Mouse (Mus musculus) embryo, embryonic 9.5 days (tissue): ENCODE measurements around the gene Astn1.

Experiments used
- DNase-seq: peaks from one replicate; pipeline ENCODE4 v3.0.0-alpha.2; 2017; ENCODE audit errors: extremely low spot score

The Astn1 gene

DNA sequence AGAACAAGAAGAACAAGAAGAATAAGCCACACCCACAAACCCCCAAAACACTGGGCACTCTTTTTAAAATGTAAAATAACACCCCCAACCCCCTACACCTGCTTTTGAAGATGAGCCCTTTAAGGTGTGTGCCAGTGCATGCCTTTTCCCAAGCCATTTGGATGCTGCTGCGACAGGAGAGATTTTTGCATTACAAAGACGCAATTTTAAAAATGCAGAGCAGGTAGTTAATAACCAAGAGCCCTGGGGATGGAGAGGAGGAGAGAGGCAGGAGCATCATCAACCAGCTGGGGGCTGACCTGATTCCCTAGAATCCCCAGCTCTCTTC, at the start of gene Astn1:
Astn1 (plus strand) TSS at position 310 of the 328 bp plus-strand sequence.
- no peak for DNase-seq

DNA sequence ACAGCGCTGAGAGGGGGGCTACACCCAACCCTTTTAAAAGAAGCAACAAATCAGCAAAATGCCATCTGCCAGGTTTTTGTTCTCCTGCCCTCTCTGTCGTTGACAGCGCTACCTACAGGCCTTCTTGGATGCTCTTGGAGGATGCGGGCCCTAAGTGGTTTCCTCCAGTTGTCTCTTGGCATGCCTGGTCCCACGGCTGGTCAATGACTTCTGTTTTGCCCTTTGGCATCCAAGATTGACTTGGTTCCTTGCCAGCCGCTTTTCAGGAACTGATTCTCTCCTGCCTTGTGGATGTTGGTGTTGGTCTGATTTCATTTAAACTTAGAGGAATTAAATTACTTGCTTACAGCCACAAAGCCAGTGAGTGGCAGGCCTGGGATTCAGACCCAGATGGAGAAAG, 38.7 kb upstream of the Astn1 start:
- DNase-seq, result no peak

DNA sequence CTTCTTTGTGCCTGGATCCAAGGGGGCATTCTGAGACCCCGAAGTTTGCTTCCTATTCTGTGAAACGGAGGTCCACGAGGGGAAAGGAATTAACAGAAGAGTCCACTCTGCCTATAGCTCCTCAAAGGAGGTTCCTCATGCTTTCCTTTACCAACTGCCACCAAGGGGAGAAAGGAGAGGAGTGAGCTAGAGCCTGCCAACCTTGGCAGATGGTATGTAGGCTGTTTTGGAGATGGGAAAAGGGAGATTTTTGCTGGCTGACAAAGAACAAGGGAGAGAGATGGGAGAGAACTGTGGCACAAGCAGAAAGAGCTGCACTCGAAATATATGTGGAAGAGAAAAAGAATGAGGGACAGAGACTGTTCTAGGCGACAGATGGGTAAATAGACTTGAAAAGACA, 33.9 kb upstream of the Astn1 start:
- no peak for DNase-seq

DNA sequence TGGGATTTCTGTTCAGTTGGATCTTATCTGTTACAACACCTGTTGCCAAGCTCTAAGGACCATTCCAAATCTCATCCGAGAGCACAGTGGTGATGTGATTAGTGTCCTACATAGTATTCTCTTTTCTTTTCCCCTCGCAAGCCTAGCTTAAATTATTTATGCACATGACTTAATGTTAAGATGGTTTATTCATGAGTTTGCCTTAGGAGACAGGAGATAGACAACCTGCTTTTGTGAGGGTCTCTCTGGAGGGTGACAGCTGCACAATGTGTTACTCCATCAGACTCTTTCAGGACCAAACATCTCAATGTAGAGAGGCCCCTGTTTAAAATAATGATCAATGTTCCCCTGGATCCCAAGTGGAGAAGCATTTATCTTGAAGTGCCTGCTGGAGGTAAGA, 33.2 kb upstream of the Astn1 start:
- DNase-seq, result no peak

DNA sequence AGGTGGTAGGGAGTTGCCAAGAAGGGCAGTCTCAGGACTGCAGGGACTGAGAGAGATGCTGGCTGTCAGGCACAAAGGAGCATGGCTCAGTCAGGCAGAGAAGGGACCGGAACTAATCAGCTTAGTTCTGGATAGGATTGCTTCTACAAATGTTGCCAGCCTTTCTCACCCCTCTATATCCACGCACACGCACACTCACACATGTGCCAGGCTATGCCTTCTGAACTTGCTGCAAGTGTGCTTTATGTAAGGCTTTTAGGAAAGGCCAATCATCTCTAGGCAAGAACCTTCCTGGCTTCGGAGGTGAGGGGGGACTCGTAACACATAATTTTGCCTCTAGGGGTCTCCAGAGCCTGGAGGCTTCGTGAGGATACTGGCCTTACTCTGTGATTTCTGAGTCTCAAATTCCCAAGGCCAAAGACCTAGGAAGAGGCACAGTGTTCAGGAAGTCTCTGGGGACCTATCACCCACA, 18.8 kb upstream of the Astn1 start:
- peak; percentile 42 for DNase-seq

DNA sequence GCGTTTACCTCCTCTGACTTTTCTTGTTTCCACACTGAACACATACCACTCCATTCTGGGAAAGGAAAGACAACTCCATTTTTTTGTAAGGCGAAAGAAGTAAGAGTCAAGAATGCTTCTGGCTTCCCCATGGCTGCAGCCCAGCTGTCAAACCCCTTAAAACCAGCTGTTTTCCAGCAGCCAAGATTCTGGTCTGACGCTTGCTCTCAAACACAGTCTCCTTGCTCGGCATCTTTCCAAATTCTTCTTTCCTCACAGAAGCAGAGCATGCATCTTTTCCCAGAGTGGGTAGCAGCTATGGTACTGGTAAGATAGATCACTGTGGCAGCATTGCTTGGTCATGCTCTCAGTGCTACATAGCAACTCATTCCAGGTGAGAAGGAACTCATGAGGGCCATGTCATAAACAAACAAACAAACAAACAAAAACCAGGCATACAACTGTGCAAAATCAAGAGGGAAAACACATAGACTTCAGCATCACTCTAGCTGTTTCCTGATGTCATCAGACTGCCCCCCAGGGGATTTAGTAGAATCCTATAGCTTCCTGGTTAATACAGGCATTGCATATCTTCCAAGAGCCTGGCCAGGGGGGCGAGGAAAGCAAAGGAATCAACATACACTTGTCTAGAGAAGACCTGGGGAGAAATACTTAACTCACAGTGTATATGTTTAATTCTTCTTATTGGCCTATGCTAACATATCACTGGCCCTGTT, 8.3 kb upstream of the Astn1 start:
- DNase-seq, result no peak

DNA sequence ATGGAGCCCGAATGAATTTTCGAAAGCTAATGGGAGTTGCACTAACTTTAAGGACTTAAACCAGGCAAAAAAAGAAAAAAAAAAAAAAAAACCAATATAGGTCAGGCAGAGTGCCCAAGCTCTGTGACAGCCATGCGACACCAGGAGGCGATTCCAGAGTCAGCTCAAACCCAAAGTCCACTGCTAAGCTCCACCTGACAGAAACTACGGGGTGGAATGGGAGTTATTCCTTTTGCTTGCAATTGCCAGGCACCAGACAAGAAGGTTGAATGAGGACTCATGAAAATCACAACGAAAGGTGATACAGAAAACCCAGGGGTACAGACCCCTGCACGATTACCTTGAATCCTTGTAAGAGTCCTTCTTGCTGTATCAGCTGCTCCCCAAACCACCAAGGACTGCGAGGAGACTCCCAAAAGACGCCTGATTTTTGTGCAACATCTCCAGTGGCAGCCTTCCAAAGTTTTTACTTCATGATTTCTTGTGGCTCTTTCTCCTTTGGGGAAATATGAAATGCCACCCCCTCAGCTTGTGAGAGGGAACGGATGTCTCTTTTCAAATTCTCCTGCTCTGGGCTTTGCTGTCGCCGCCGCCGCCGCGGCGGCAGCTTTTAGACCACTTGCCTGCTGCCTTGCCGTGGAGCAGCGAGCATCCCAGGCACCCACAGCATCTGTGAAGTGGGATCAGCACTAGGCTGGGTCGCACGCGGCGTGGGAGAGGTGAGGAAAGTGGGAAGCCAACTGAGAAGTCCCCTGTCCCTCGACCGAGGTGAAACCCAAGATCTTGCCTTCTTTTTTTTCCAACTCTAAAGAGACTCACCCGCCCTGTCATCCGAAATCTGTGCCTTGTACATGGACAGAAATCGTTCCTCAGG, 6.7 kb upstream of the Astn1 start:
- DNase-seq, result no peak

DNA sequence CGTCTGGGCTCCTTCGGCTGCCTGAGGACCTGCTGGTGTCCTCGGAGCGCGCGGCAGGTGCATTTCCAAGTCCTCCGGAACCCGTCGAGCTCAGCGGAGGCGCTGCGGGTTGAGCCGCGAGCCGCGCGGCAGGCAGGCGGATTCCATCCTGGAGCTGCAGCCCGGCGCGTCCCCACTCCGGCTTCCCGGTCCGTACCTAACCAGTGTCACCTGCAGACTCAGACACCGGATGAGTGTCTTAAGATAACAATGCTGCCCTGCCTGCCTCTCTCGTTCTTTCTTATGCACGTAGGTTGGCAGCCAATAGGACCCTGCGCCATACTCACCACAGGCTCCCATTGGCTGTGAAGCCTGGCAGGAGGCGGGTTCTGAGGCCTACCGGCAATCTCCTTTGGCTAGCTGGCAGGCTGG, 6.0 kb upstream of the Astn1 start, which contains the start of gene Brinp2:
Brinp2 (minus strand) TSS at position 276 of the 411 bp plus-strand sequence.
- peak; percentile 82 for DNase-seq

DNA sequence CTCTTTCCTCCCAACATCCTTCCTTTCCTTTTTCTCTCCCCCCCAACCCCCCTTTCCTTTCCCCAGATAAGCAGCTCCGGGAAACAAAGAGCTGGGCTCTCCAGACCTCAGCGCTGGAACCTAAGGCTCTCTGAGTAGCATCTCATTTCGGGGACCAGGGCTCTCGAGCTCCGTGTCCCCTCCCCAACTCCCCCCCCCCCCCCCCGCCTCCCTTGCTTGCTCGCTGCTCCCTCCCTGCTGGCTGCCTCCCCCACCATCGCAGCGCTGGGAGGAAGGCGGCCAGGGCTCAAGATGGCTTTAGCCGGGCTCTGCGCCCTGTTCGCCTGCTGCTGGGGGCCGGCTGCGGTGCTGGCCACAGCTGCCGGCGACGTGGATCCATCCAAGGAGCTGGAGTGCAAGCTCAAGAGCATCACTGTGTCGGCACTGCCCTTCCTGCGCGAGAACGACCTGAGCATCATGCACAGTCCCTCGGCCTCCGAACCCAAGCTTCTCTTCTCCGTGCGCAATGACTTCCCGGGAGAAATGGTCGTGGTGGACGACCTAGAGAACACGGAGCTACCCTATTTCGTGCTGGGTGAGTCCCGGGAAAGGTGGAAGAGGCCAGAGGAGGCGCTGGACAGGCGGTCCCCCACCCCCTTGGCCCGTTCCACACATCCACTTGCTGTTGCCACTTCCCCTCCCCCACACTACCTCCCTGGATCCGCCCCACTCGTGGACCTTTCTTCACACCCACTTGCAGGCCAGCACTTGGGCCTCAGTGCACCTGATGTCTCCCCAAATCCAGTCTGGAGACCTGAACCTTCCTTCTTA, 424 bp downstream of the Astn1 start:
- DNase-seq, result peak; percentile 48

DNA sequence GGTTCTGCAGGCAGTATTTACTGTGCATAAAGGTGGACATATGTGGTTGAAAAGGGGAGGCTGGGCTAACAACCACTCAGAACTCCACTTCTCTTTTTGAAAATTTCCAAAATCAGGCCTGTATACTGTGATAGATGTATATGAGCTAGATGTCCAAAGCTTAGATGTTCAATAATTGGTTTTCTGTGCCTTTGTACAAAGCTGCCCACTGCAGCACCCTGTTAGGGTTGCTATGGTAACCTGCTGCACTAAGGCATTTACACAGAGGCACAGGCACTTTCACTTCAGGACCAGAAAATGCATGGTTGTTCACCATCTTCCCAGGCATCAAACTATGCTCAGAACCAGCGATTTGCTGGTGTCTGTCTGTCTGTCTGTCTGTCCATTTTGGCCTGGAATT, 2.4 kb downstream of the Astn1 start:
- DNase-seq, result no peak

DNA sequence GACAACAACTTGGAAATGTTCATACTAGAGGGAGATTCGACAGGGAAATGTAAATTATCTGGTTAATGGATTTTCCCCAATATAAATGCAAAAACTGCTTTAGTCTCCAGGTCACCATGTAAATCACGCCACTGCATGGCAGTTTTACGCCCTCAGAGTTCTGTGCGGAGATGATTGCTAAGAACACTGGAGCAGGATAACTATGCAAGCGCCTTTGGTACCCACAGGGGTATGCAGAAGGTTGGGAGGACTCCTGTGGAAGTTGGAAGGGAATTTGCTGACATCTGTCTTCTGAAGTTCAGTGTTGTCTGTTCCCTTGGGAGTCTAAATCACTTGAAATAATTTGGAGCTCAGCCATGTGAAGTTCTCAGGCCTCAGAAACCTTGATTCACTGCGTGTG, 20.2 kb downstream of the Astn1 start:
- DNase-seq, result no peak

DNA sequence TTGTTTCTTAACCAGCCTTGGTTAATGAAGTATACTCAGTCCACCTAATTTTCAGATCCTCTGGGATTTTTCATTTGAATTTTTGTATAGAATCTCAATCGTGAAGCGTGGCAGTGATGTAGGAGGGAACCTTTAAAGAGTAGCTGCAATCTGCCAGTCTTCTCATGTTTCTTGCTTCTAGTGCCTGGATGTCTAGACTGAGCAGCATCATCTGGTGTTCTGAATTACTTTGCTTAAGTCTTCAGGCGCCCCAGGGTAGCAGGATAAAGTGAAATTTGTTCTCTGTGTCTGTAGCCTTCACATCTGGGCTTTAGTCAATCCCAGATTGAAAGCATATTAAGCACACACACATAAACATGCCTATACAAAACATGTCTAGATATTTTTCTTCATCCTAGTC, 21.1 kb downstream of the Astn1 start:
- DNase-seq, result no peak

DNA sequence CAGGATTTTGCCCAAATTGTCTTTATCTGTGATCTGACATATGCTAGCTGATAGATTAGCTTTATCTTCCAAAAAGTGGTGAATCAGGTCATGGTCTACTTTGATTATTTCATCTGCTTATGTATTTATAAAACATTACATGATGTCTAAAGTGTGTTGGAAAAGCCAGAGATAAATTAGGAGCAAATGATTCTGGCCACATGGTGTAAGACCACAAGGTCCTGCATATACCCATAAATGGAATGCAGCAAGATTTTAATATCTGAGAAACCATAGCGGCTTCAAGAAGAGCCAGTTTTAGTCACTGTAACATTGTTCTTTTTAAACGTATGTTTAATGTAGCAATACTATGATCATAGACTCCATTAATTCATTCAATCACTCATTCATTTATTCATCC, 23.2 kb downstream of the Astn1 start:
- no peak for DNase-seq

DNA sequence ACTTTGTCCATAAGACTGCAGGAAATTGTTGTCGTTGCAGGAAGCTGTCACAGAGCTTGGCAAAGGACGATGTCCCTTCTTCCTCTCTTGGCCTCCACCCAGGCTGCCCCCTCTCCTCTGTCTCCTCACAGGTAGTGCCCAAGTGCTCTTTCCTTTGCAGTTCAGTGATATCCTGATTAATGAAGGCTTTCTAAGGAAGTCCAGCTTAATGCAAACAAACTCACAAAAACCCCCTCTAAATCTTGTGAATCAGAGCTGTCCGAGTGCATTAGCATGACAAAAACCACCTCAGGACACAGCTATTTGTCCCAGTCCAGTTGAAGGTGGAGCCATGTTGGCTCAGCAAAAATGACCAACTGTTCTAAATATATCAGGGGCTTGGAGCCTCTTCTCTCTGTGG, 24.7 kb downstream of the Astn1 start:
- no peak for DNase-seq

DNA sequence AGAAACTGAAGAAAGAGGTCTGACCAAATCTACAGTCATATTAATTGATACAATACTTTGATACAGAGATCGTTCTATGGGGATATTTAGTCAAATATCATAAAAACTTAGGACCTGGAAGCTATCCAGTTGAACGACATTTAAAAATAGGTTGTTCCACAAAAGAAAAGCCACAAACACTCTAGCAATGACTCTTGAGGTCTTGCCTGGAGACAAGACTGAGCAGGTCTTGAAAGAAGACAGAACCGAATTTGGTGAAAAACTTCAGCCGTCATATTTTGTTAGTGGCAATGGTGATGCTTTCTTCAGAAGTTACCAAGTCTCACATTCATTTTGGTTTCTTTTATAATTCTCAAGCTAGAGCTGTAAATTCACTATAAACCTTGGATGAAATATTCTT, 26.9 kb downstream of the Astn1 start:
- DNase-seq, result no peak

DNA sequence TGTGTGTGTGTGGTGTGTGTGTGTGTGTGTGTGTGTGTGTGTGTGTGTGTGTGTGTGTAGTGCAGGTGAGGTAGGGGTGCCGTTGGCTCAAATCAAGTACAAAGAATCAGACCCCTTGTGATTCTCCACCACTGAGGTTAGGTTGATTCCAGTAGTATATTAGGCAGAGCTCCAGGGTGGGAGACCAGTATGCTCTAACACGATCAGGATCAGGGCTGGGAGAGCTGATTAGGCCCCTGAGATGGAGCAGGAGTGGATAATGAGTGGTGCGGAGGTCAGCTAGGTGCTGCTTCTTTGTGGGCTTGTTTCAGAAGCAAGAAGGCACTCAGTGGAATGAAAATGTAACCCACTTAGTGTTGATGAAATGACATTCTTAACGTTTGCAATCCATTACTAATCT, 28.6 kb downstream of the Astn1 start:
- DNase-seq, result no peak

DNA sequence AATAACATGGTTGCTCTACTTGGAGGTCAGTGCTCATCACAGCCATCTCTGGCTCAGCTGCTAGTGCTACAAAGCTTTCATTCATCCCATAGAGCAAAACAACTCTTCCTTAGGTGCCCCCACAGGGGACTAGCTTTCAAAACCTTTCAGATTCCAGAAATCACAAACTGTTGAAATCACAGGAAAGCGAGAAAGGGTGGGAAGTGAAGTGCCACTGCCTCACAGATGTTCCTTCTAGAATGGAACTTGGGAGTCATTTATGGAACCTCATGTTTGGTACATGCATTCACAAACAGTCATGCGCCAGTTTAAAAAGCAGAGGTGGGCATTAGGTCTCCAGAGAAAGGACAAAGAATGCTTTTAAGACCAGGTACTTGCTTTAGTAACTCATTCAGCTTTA, 35.0 kb downstream of the Astn1 start:
- DNase-seq, result no peak

DNA sequence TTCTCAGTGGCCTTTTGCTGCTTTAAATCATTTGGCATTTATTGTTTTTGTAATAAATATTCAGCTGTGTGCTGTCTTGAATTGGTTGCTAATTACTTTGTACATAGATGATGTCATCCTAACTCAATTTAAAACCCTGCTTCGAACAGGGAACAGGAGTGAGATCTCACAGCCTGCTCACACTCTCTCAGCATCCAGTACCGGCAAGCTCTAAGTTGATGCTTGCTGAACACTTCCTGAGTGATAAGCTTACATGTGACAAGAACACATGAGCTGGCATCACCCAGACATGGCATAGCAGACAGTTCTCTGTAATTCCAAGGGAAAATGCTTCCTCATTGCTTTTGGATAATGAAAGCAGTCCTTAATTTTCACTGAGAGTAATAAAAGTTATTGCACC, 38.8 kb downstream of the Astn1 start:
- DNase-seq, result no peak

DNA sequence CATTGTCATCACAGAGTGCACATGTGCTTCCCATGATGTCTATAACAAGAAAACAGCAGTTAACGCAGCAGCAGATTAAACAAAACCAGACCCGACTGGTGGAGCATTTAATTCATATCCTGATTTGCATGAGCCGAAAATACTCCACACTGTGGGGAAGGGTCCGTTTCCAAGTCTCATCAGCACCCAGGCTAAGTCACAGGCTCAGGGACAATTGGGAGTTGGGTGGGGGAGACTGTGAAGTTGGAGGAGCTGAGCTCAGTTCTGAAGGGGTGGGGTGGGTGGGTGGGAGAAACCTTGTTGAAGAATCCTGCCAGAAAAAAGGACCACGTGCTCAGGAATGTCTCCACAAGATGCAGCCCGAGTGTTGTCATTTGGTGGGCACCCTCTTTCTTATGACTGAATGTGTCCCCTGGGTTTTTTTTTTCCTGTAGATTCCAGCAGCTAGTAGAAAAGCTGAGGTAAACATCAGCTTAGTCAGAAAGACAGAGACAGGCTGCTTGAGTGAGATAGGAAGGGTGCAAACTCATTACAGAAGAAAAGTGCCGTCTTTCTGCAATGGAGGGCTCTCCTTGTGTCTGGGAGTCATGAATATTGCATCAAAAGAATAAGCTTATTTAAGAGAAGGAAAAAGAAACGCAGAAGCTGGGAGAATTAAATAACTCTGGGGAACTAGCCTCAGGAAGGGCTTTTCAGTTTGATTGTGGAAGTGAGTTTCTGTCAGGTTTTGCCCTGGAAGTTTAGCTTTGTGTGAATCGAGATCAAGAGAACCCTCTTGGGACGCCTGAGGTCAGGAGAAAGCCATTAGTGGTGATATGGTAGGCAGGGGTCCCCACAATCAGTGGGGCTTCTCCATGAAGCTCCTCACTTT, 44.1 kb downstream of the Astn1 start:
- DNase-seq, result no peak

DNA sequence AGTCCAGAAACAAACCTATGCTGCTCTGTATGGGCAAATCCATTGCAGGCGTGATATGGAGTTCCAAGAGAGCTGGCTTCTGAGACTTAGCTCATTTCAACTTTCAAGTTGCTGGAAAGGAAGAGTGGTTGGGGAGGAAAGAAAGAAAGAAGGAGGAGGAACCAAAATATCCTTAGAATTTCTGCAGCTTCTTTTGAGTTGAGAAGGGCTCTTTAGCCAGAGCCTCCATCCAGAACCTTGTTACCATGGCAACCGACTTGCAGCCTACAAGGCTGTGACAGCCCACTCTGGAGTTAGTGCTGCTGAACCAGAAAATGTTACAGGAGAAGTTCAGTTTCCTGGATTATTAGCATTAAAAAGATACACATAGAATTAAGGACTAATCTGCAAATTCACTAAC, 46.1 kb downstream of the Astn1 start:
- DNase-seq, result peak; percentile 9

DNA sequence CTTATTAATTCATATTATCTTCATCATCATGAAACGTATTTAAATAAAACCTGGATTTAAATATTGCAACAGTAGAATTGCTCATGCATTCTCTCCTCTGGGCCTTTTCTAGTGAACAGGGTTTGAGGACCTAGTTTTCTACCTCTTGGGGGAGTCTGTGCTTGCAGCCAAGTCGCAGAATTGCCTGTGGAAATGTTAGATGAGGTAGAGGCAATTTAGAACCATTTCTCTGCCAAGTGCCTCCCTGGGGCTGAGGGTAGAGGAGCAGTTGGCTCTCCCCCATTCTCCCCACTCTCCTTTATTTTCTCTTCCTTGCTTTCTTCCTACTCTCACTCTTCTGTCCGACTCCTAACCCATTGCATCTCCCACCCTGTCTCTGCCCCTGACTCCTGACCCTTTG, 49.1 kb downstream of the Astn1 start:
- no peak for DNase-seq
